Mouse (Mus musculus): Measurements from ENCODE around the gene Prss35. TPM values are rescaled to one million over a fixed set of nuclear protein-coding genes. Genes with fewer than 3 reads are reported as not detected.

The Prss35 gene
- polyA plus RNA-seq, 1 experiment from 2014 or later, result 6.1 TPM

DNA sequence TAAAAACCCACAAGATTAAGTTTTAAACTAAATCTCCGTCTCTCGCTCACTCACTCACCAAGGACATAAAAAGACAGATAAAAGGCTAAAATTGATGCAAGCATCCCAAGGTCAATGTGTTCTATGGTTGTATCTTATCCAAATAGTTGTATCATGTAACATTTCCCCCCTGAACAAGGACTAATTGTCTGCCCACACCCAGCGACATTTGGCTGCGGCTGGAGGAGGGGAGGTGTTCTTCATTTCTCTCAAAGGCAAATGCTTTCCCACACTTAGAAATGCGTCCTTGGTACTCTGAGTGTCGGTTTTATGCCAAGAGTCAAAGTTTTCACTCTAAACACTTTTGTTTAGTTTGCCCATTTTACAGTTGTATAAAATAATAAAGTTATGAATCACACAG lies 34.5 kb upstream of the Prss35 start:
- Histone ChIP-seq H3K4me1 (ENCODE audit: control insufficient read depth, insufficient read depth, low read length) (no peaks in the 10 kb centered on the region), H3K36me3 (replicated peaks; ENCODE audit: control insufficient read depth, insufficient read depth, low read depth, low read length) (no peaks in the 10 kb centered on the region), H3K9ac (replicated peaks; ENCODE audit: low read length) (no peak overlapping the region), H3K4me2 (ENCODE audit: low read depth, low read length) (no peak overlapping the region), H3K9me3 (replicated peaks; ENCODE audit: control insufficient read depth, low read length) (no peaks in the 10 kb centered on the region), H3K4me3 (ENCODE audit: low read depth, low read length) (no peak overlapping the region), H3K27me3 (ENCODE audit: control insufficient read depth, insufficient read depth, low read length) (no peaks in the 10 kb centered on the region), H3K27ac (replicated peaks; ENCODE audit: low read depth, low read length) (no peak overlapping the region)
- no peak for ATAC-seq (replicated peaks; ENCODE audit: insufficient number of reproducible peaks, low FRiP score, low TSS enrichment, low read depth)
- 57% methylated on average over 6 of the region's 6 CpGs for WGBS
- no peak for DNase-seq (ENCODE audit: low spot score)

DNA sequence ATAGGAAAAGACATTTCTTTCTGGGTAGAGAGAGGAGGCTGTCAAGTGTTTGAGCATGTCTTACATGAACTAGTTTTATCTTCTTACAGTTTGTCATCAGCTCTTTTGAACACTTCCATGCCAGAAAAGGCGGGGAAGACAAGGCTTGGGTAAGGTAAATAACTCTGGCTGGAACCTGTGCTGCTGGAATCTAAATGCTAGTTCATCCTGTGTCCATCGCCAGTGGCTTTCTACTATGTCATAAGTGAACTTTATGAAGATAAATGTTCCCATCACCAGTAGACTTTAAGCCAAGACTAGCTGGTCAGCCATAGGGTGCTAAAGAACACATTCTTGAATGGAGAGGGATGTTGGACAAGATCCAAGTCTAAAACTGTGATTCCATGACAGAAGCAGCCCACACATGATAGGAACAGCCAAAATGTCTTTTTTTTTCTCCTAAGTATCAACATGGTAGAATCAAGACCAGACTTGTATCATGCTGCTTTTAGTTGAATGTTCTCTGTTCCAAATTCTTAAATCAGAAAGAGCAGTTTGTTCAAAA lies 33.3 kb upstream of the Prss35 start:
- H3K4me3 ChIP-seq (ENCODE audit: low read depth, low read length), result no peak overlapping the region
- no peaks in the 10 kb centered on the region for H3K36me3 ChIP-seq (replicated peaks; ENCODE audit: control insufficient read depth, insufficient read depth, low read depth, low read length)
- no peak overlapping the region for H3K4me2 ChIP-seq (ENCODE audit: low read depth, low read length)
- no peak overlapping the region for H3K9ac ChIP-seq (replicated peaks; ENCODE audit: low read length)
- H3K27me3 ChIP-seq (ENCODE audit: control insufficient read depth, insufficient read depth, low read length), result no peaks in the 10 kb centered on the region
- no peaks in the 10 kb centered on the region for H3K9me3 ChIP-seq (replicated peaks; ENCODE audit: control insufficient read depth, low read length)
- H3K27ac ChIP-seq (replicated peaks; ENCODE audit: low read depth, low read length), result no peak overlapping the region
- DNase-seq (ENCODE audit: low spot score) (no peak), ATAC-seq (replicated peaks; ENCODE audit: insufficient number of reproducible peaks, low FRiP score, low TSS enrichment, low read depth) (no peak)
- 92% methylated on average over 2 of the region's 2 CpGs for WGBS
- H3K4me1 ChIP-seq (ENCODE audit: control insufficient read depth, insufficient read depth, low read length), result no peaks in the 10 kb centered on the region

DNA sequence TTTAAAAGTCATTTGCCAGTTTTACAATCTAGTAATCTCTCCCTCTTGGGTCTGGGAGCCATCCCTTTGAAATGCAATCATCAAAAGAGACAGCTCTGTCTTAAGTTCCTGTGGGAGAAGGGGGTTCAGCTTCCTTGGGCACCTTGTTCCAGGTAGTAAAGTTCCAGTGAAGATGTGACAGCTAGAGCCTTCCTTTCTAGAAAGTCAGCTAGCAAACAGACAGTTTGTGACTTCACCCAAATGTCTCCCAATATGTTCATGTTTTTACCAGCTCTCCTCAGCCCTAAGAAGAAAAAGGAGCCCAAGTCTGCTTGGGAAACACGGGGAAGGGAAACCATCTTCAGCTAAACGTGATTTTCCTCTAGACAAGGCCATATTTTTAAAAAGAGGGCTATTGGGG lies 30.8 kb upstream of the Prss35 start:
- Histone ChIP-seq H3K27me3 (ENCODE audit: control insufficient read depth, insufficient read depth, low read length) (no peaks in the 10 kb centered on the region), H3K4me1 (ENCODE audit: control insufficient read depth, insufficient read depth, low read length) (no peaks in the 10 kb centered on the region), H3K9ac (replicated peaks; ENCODE audit: low read length) (no peak overlapping the region), H3K36me3 (replicated peaks; ENCODE audit: control insufficient read depth, insufficient read depth, low read depth, low read length) (no peaks in the 10 kb centered on the region), H3K4me3 (ENCODE audit: low read depth, low read length) (no peak overlapping the region), H3K27ac (replicated peaks; ENCODE audit: low read depth, low read length) (no peak overlapping the region), H3K4me2 (ENCODE audit: low read depth, low read length) (no peak overlapping the region), H3K9me3 (replicated peaks; ENCODE audit: control insufficient read depth, low read length) (no peaks in the 10 kb centered on the region)
- WGBS, result 69% methylated on average over 2 of the region's 2 CpGs
- DNase-seq (ENCODE audit: low spot score) (no peak), ATAC-seq (replicated peaks; ENCODE audit: insufficient number of reproducible peaks, low FRiP score, low TSS enrichment, low read depth) (no peak)

DNA sequence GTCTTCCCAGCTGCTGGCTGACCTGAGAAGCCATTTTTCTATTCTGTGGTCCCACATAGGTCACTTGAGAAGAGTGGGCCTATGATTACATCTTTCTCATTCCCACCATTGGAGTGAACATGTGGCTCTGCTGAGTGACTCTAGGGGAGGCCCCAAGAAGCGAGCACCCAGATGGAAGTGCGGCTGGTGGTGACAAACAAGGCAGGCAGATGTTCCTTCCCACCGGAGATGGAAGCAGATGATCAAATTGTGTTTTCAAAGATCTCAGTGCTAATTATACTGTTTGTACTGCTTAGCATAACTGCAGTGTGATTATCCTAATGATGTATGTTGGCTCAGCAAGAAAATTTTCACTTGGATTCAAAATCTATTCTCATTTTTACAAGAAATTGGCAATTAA lies 29.4 kb upstream of the Prss35 start:
- Histone ChIP-seq H3K4me1 (ENCODE audit: control insufficient read depth, insufficient read depth, low read length) (no peaks in the 10 kb centered on the region), H3K9me3 (replicated peaks; ENCODE audit: control insufficient read depth, low read length) (no peaks in the 10 kb centered on the region), H3K27ac (replicated peaks; ENCODE audit: low read depth, low read length) (no peak overlapping the region), H3K36me3 (replicated peaks; ENCODE audit: control insufficient read depth, insufficient read depth, low read depth, low read length) (no peaks in the 10 kb centered on the region), H3K4me3 (ENCODE audit: low read depth, low read length) (no peak overlapping the region), H3K9ac (replicated peaks; ENCODE audit: low read length) (no peak overlapping the region), H3K4me2 (ENCODE audit: low read depth, low read length) (no peak overlapping the region), H3K27me3 (ENCODE audit: control insufficient read depth, insufficient read depth, low read length) (no peaks in the 10 kb centered on the region)
- DNase-seq (ENCODE audit: low spot score), result no peak
- ATAC-seq (replicated peaks; ENCODE audit: insufficient number of reproducible peaks, low FRiP score, low TSS enrichment, low read depth), result no peak
- WGBS, result 79% methylated on average over 3 of the region's 3 CpGs

DNA sequence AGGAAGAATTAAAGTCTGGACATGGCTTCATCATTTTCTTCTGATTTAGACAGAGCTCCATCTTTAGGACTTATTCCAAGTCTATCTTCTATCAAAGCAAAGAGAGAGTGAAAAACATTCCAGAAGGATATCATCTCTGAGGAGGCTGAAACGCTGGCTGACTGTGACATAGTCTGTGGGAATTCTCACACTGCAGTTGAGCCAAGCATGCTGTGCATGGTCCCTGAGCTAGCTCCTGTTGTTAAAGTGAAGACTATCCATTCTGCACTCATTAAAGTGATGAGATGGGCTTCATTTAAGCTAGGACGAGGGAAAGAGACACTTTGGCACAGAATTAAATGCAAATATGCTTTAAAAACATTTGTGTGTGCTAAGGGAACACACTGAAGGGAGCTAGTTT lies 26.9 kb upstream of the Prss35 start:
- no peaks in the 10 kb centered on the region for H3K27me3 ChIP-seq (ENCODE audit: control insufficient read depth, insufficient read depth, low read length)
- DNase-seq (ENCODE audit: low spot score) (no peak), ATAC-seq (replicated peaks; ENCODE audit: insufficient number of reproducible peaks, low FRiP score, low TSS enrichment, low read depth) (no peak)
- no peaks in the 10 kb centered on the region for H3K36me3 ChIP-seq (replicated peaks; ENCODE audit: control insufficient read depth, insufficient read depth, low read depth, low read length)
- no peak overlapping the region for H3K27ac ChIP-seq (replicated peaks; ENCODE audit: low read depth, low read length)
- H3K4me3 ChIP-seq (ENCODE audit: low read depth, low read length), result no peak overlapping the region
- no peaks in the 10 kb centered on the region for H3K9me3 ChIP-seq (replicated peaks; ENCODE audit: control insufficient read depth, low read length)
- no peak overlapping the region for H3K9ac ChIP-seq (replicated peaks; ENCODE audit: low read length)
- no peaks in the 10 kb centered on the region for H3K4me1 ChIP-seq (ENCODE audit: control insufficient read depth, insufficient read depth, low read length)
- WGBS, result 62% methylated on average over 2 of the region's 2 CpGs
- no peak overlapping the region for H3K4me2 ChIP-seq (ENCODE audit: low read depth, low read length)

DNA sequence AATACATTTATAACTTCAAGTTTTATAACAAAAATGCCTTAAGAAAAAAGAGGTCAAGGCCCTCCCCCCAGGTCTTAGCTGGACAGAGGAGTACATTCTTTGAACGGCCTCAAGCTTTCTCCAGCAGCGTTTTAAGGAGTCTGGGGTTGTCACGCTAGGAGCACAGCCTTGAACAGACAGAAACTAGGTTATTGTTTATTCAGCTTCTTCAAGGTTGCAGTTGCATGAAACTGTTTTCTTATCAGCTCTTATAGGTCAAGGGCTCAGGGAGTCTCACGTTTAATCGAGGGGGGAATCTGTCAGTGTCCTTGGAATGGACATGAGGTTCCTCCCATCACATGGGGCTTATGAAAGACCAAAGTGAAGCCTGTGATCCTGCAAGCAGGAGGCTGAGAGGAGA lies 26.3 kb upstream of the Prss35 start:
- ATAC-seq (replicated peaks; ENCODE audit: insufficient number of reproducible peaks, low FRiP score, low TSS enrichment, low read depth) (no peak), DNase-seq (ENCODE audit: low spot score) (no peak)
- WGBS, result 59% methylated on average over 5 of the region's 5 CpGs
- Histone ChIP-seq H3K4me2 (ENCODE audit: low read depth, low read length) (no peak overlapping the region), H3K9ac (replicated peaks; ENCODE audit: low read length) (no peak overlapping the region), H3K27me3 (ENCODE audit: control insufficient read depth, insufficient read depth, low read length) (no peaks in the 10 kb centered on the region), H3K4me3 (ENCODE audit: low read depth, low read length) (no peak overlapping the region), H3K9me3 (replicated peaks; ENCODE audit: control insufficient read depth, low read length) (no peaks in the 10 kb centered on the region), H3K4me1 (ENCODE audit: control insufficient read depth, insufficient read depth, low read length) (no peaks in the 10 kb centered on the region), H3K36me3 (replicated peaks; ENCODE audit: control insufficient read depth, insufficient read depth, low read depth, low read length) (no peaks in the 10 kb centered on the region), H3K27ac (replicated peaks; ENCODE audit: low read depth, low read length) (no peak overlapping the region)

DNA sequence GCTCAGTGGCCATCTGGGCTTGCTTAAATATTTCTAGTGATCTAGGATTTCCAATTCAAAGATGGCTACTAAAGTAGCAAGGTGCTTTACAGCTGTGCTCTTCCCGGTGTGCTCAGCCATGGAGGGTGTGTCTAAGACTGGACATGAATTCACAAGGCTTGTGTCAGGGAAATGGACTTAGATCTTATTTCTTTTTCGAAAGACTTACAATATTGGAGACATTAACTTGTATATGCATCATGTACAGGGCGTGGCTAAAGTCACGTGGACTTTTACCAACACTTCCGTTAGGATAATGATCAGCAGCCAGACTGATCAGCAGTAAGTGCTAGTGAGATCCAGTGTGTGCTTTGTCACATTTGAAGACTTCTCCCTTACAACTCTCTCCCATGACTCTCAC lies 23.2 kb upstream of the Prss35 start:
- Histone ChIP-seq H3K4me2 (ENCODE audit: low read depth, low read length) (no peak overlapping the region), H3K4me1 (ENCODE audit: control insufficient read depth, insufficient read depth, low read length) (no peaks in the 10 kb centered on the region), H3K4me3 (ENCODE audit: low read depth, low read length) (no peak overlapping the region), H3K27me3 (ENCODE audit: control insufficient read depth, insufficient read depth, low read length) (no peaks in the 10 kb centered on the region), H3K9ac (replicated peaks; ENCODE audit: low read length) (no peak overlapping the region), H3K36me3 (replicated peaks; ENCODE audit: control insufficient read depth, insufficient read depth, low read depth, low read length) (no peaks in the 10 kb centered on the region), H3K27ac (replicated peaks; ENCODE audit: low read depth, low read length) (no peak overlapping the region), H3K9me3 (replicated peaks; ENCODE audit: control insufficient read depth, low read length) (no peaks in the 10 kb centered on the region)
- ATAC-seq (replicated peaks; ENCODE audit: insufficient number of reproducible peaks, low FRiP score, low TSS enrichment, low read depth) (no peak), DNase-seq (ENCODE audit: low spot score) (no peak)
- 91% methylated on average over 5 of the region's 5 CpGs for WGBS

DNA sequence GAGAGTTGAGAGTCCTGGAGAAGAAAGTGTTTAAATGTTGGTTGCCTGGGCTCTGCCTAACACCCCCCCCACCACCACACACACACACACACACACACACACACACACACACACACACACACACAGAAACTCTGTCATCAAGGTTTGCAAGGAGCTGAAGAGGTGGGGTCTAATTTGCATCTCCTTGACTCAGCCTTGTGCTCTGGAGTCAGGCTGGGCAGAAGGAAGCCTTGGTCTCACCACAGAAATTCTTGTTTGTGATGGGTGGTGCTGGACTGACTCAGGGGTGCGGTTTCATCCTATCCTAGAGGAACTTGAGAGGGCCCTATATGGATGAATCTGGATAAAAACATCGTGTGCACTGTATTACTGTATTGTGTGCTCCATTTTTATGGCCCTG lies 22.7 kb upstream of the Prss35 start:
- Histone ChIP-seq H3K9me3 (replicated peaks; ENCODE audit: control insufficient read depth, low read length) (no peaks in the 10 kb centered on the region), H3K4me1 (ENCODE audit: control insufficient read depth, insufficient read depth, low read length) (no peaks in the 10 kb centered on the region), H3K27ac (replicated peaks; ENCODE audit: low read depth, low read length) (no peak overlapping the region), H3K27me3 (ENCODE audit: control insufficient read depth, insufficient read depth, low read length) (no peaks in the 10 kb centered on the region), H3K9ac (replicated peaks; ENCODE audit: low read length) (no peak overlapping the region), H3K4me2 (ENCODE audit: low read depth, low read length) (no peak overlapping the region), H3K4me3 (ENCODE audit: low read depth, low read length) (no peak overlapping the region), H3K36me3 (replicated peaks; ENCODE audit: control insufficient read depth, insufficient read depth, low read depth, low read length) (no peaks in the 10 kb centered on the region)
- ATAC-seq (replicated peaks; ENCODE audit: insufficient number of reproducible peaks, low FRiP score, low TSS enrichment, low read depth) (no peak), DNase-seq (ENCODE audit: low spot score) (no peak)
- 92% methylated on average over 2 of the region's 2 CpGs for WGBS

Measured in embryonic facial prominence, embryonic 11.5 days (tissue).